Mouse (Mus musculus): ENCODE measurements around the gene Insr. TPM values are rescaled to one million over a fixed set of nuclear protein-coding genes. Genes with fewer than 3 reads are reported as not detected.
"Not testable (repeated sequence)": the region's sequence is repeated elsewhere in the genome, so short reads cannot be mapped to it uniquely, and the experiment has no call there.

Gene Insr
- total RNA-seq (2014; fragmentation: Nextera tagmentation), result 24.1 and 27.3 TPM in 2 replicates
- total RNA-seq (2017), result 12.2 and 12.3 TPM in 2 replicates

GRCm38 (mm10) chr8:3278934-3279720 is at the start of gene Insr:
Insr (minus strand) TSS chr8:3279617.
- peak; percentile 85 for ATAC-seq (replicated peaks; ENCODE audit: poor library complexity, severe bottlenecking)

- peak; percentile 80 for ATAC-seq (replicated peaks; ENCODE audit: poor library complexity, severe bottlenecking)
Observed at GRCm38 (mm10) chr8:3327538-3328245, 48.3 kb upstream of the Insr start.

GRCm38 (mm10) chr8:3327056-3327455 is 47.6 kb upstream of the Insr start:
- ATAC-seq (replicated peaks; ENCODE audit: poor library complexity, severe bottlenecking), result peak; percentile 57

GRCm38 (mm10) chr8:3324253-3324652 is 44.8 kb upstream of the Insr start:
- ATAC-seq (replicated peaks; ENCODE audit: poor library complexity, severe bottlenecking), result no peak

- ATAC-seq (replicated peaks; ENCODE audit: poor library complexity, severe bottlenecking), result not testable (repeated sequence)
Observed at GRCm38 (mm10) chr8:3319267-3319666, 39.9 kb upstream of the Insr start.

- ATAC-seq (replicated peaks; ENCODE audit: poor library complexity, severe bottlenecking), result no peak
Observed at GRCm38 (mm10) chr8:3316585-3316984, 37.2 kb upstream of the Insr start.

- ATAC-seq (replicated peaks; ENCODE audit: poor library complexity, severe bottlenecking), result no peak
Observed at GRCm38 (mm10) chr8:3314345-3314744, 34.9 kb upstream of the Insr start.

- peak; percentile 86 for ATAC-seq (replicated peaks; ENCODE audit: poor library complexity, severe bottlenecking)
Observed at GRCm38 (mm10) chr8:3313843-3314242, 34.4 kb upstream of the Insr start.

- peak; percentile 70 for ATAC-seq (replicated peaks; ENCODE audit: poor library complexity, severe bottlenecking)
Observed at GRCm38 (mm10) chr8:3313417-3313816, 34.0 kb upstream of the Insr start.

- ATAC-seq (replicated peaks; ENCODE audit: poor library complexity, severe bottlenecking), result peak; percentile 8; the same call in 1 of the 2 replicates
Observed at GRCm38 (mm10) chr8:3311482-3311881, 32.1 kb upstream of the Insr start.

GRCm38 (mm10) chr8:3309636-3310035 is 30.2 kb upstream of the Insr start:
- no peak for ATAC-seq (replicated peaks; ENCODE audit: poor library complexity, severe bottlenecking)

- peak; percentile 84 for ATAC-seq (replicated peaks; ENCODE audit: poor library complexity, severe bottlenecking)
Observed at GRCm38 (mm10) chr8:3308205-3308800, 28.9 kb upstream of the Insr start.

- no peak for ATAC-seq (replicated peaks; ENCODE audit: poor library complexity, severe bottlenecking)
Observed at GRCm38 (mm10) chr8:3302131-3302530, 22.7 kb upstream of the Insr start.

- ATAC-seq (replicated peaks; ENCODE audit: poor library complexity, severe bottlenecking), result no peak
Observed at GRCm38 (mm10) chr8:3299322-3299721, 19.9 kb upstream of the Insr start.

GRCm38 (mm10) chr8:3285824-3286223 is 6.4 kb upstream of the Insr start:
- no peak for ATAC-seq (replicated peaks; ENCODE audit: poor library complexity, severe bottlenecking)

GRCm38 (mm10) chr8:3284656-3285055 is 5.2 kb upstream of the Insr start:
- ATAC-seq (replicated peaks; ENCODE audit: poor library complexity, severe bottlenecking), result no peak

GRCm38 (mm10) chr8:3281296-3281695 is 1.9 kb upstream of the Insr start:
- ATAC-seq (replicated peaks; ENCODE audit: poor library complexity, severe bottlenecking), result no peak

GRCm38 (mm10) chr8:3280266-3280910 is 971 bp upstream of the Insr start:
- ATAC-seq (replicated peaks; ENCODE audit: poor library complexity, severe bottlenecking), result peak; percentile 7; the same call in 1 of the 2 replicates

- ATAC-seq (replicated peaks; ENCODE audit: poor library complexity, severe bottlenecking), result no peak
Observed at GRCm38 (mm10) chr8:3279721-3280077, 282 bp upstream of the Insr start.

GRCm38 (mm10) chr8:3278181-3278820 is 1.1 kb downstream of the Insr start:
- ATAC-seq (replicated peaks; ENCODE audit: poor library complexity, severe bottlenecking), result peak; percentile 17

Measured in granulocyte monocyte progenitor cell, adult 5-6 weeks (primary cell).